8 mouse cellular contexts compared by ENCODE assay signal in genomic region chr12:112955800-112956199, GRCm38 (mm10). TPM values are rescaled to one million over a fixed set of nuclear protein-coding genes. Genes with fewer than 3 reads are reported as not detected.
A peak's percentile ranks its signal among the peaks of the same experiment; 100 is the strongest.
DNase-seq lines count a peak whose midpoint lies in the region; ATAC-seq and TF ChIP-seq lines count a peak whose summit lies in the region.

No protein-coding gene starts in this region.

- peak; percentile 78 for DNase-seq in 3T3-L1 (ENCODE audit: low read depth, low spot score)
- DNase-seq in cerebellum, postnatal 4 days (ENCODE audit: low spot score in 2 of 2), result peak; percentile 58 to 86
- peak; percentile 84 for DNase-seq in gastrocnemius, postnatal 10 days
- DNase-seq in kidney, adult 2 months, result peak; percentile 83
- peak; percentile 61 for DNase-seq in midbrain, postnatal 0 days (ENCODE audit: low spot score)
- DNase-seq in splenic B cell, adult 2 months (ENCODE audit: low read depth, low spot score), result peak; percentile 79

- TF ChIP-seq CTCF in kidney, adult 2 months (conservative IDR thresholded peaks at IDR 0.05; ENCODE audit: insufficient read depth, insufficient read length, low read depth, low read length), result peak; percentile 91
- TF ChIP-seq CTCF in midbrain, postnatal 0 days (IDR thresholded peaks at IDR 0.05), result peak; percentile 87

- H3K4me3 ChIP-seq in kidney, adult 2 months (ENCODE audit: insufficient read depth, low read depth, low read length), result no peak overlapping the region
- no peak overlapping the region for H3K4me3 ChIP-seq in limb, embryonic 13.5 days
- H3K4me3 ChIP-seq in midbrain, postnatal 0 days (ENCODE audit: low read depth, low read length), result no peak overlapping the region

- no peaks in the 10 kb centered on the region for H3K36me3 ChIP-seq in kidney, adult 2 months (ENCODE audit: control insufficient read depth, insufficient read depth, low read length)
- peaks cover 27% of the 10 kb centered on the region for H3K36me3 ChIP-seq in limb, embryonic 13.5 days
- peaks cover 17% of the 10 kb centered on the region for H3K36me3 ChIP-seq in midbrain, postnatal 0 days (ENCODE audit: insufficient read depth, low read length)
- H3K36me3 ChIP-seq in splenic B cell, adult 2 months (ENCODE audit: control insufficient read depth, insufficient read depth, low read length, poor library complexity, severe bottlenecking), result no peaks in the 10 kb centered on the region; the same call in 1 of the 2 replicates

- no peak overlapping the region for H3K4me2 ChIP-seq in limb, embryonic 13.5 days (replicated peaks)
- no peak overlapping the region for H3K4me2 ChIP-seq in midbrain, postnatal 0 days (ENCODE audit: low read depth, low read length, poor library complexity, severe bottlenecking)

- no peak for TF ChIP-seq POLR2A in kidney, adult 2 months (IDR thresholded peaks at IDR 0.05; ENCODE audit: low read depth, low read length)

- H3K27me3 ChIP-seq in kidney, adult 2 months (replicated peaks; ENCODE audit: control insufficient read depth, insufficient read depth, low read length), result no peaks in the 10 kb centered on the region
- H3K27me3 ChIP-seq in limb, embryonic 13.5 days, result no peaks in the 10 kb centered on the region
- H3K27me3 ChIP-seq in midbrain, postnatal 0 days (ENCODE audit: insufficient read depth, low read length), result no peaks in the 10 kb centered on the region
- no peaks in the 10 kb centered on the region for H3K27me3 ChIP-seq in splenic B cell, adult 2 months (ENCODE audit: control insufficient read depth, insufficient read depth, low read length, poor library complexity, severe bottlenecking)

- no peak overlapping the region for H3K9ac ChIP-seq in limb, embryonic 13.5 days
- no peak overlapping the region for H3K9ac ChIP-seq in midbrain, postnatal 0 days (replicated peaks; ENCODE audit: low read length, poor library complexity, severe bottlenecking)

- no peak overlapping the region for H3K27ac ChIP-seq in kidney, adult 2 months (ENCODE audit: insufficient read depth, low read depth, low read length)
- H3K27ac ChIP-seq in limb, embryonic 13.5 days, result no peak overlapping the region
- no peak overlapping the region for H3K27ac ChIP-seq in midbrain, postnatal 0 days (ENCODE audit: low read depth, low read length)

- no peaks in the 10 kb centered on the region for H3K4me1 ChIP-seq in kidney, adult 2 months (ENCODE audit: control insufficient read depth, insufficient read depth, low read length)
- peaks cover 16% of the 10 kb centered on the region for H3K4me1 ChIP-seq in limb, embryonic 13.5 days
- peaks cover 6% of the 10 kb centered on the region for H3K4me1 ChIP-seq in midbrain, postnatal 0 days (ENCODE audit: insufficient read depth, low read length)

- 42% methylated on average over 4 of the region's 4 CpGs for WGBS in kidney, adult 2 months
- WGBS in limb, embryonic 13.5 days, result 26% methylated on average over 4 of the region's 4 CpGs
- WGBS in midbrain, postnatal 0 days, result 38% methylated on average over 4 of the region's 4 CpGs

- ATAC-seq in activated CD4-positive, CD25-positive, alpha-beta regulatory T cell, adult 4 months, result peak; percentile 50
- ATAC-seq in limb, embryonic 13.5 days (ENCODE audit: low FRiP score, low read depth), result peak; percentile 43; the same call in 1 of the 2 replicates
- ATAC-seq in midbrain, postnatal 0 days (ENCODE audit: low FRiP score), result peak; percentile 21; the same call in 1 of the 2 replicates

- no peaks in the 10 kb centered on the region for H3K9me3 ChIP-seq in limb, embryonic 13.5 days
- H3K9me3 ChIP-seq in midbrain, postnatal 0 days (ENCODE audit: low read length), result no peaks in the 10 kb centered on the region

RNA-seq across cellular contexts. Expression of gene Nudt14, which starts 13.9 kb away (rescaled TPM):
- 10 to 100 TPM; 39.0 to 46.2 TPM for polyA plus RNA-seq in activated CD4-positive, CD25-positive, alpha-beta regulatory T cell, adult 4 months (2017; shearing (Covaris generic))
- total RNA-seq in gastrocnemius, postnatal 10 days (2021), result 10 to 100 TPM; 17.3 to 17.5 TPM
- polyA plus RNA-seq in kidney, adult 2 months (2012; rRNA removed), result 66.1 and 73.0 TPM in 2 replicates
- 83.8 and 88.9 TPM in 2 replicates for polyA plus RNA-seq in limb, embryonic 13.5 days (2015; fragmentation: Nextera tagmentation; extraction: Ambion mirVana)
- total RNA-seq in midbrain, postnatal 0 days (2014; rRNA removed), result 23.6 and 25.8 TPM in 2 replicates
- 41.8 and 48.0 TPM in 2 replicates for polyA plus RNA-seq in midbrain, postnatal 0 days (2015; fragmentation: Nextera tagmentation; extraction: Ambion mirVana)

RNA-seq across cellular contexts. Expression of gene Btbd6, which starts 20.5 kb away (rescaled TPM):
- polyA plus RNA-seq in activated CD4-positive, CD25-positive, alpha-beta regulatory T cell, adult 4 months (2017; shearing (Covaris generic)), result 1 to 10 TPM; 8.3 to 8.9 TPM
- total RNA-seq in gastrocnemius, postnatal 10 days (2021), result 10 to 100 TPM; 10.4 to 12.7 TPM
- 31.8 and 45.2 TPM in 2 replicates for polyA plus RNA-seq in kidney, adult 2 months (2012; rRNA removed)
- polyA plus RNA-seq in limb, embryonic 13.5 days (2015; fragmentation: Nextera tagmentation; extraction: Ambion mirVana), result 26.7 and 27.5 TPM in 2 replicates
- 79.0 and 81.6 TPM in 2 replicates for total RNA-seq in midbrain, postnatal 0 days (2014; rRNA removed)
- 58.4 and 61.9 TPM in 2 replicates for polyA plus RNA-seq in midbrain, postnatal 0 days (2015; fragmentation: Nextera tagmentation; extraction: Ambion mirVana)

RNA-seq across cellular contexts. Expression of gene Jag2, which starts 26.2 kb away (rescaled TPM):
- under 1 TPM in 1 of 2 experiments, not detected in 1; 0.74 TPM for polyA plus RNA-seq in activated CD4-positive, CD25-positive, alpha-beta regulatory T cell, adult 4 months (2017; shearing (Covaris generic))
- 10 to 100 TPM; 29.4 to 40.0 TPM for total RNA-seq in gastrocnemius, postnatal 10 days (2021)
- 10.1 and 10.6 TPM in 2 replicates for polyA plus RNA-seq in kidney, adult 2 months (2012; rRNA removed)
- polyA plus RNA-seq in limb, embryonic 13.5 days (2015; fragmentation: Nextera tagmentation; extraction: Ambion mirVana), result 5.9 and 7.8 TPM in 2 replicates
- 88.4 and 94.6 TPM in 2 replicates for total RNA-seq in midbrain, postnatal 0 days (2014; rRNA removed)
- 9.4 and 12.1 TPM in 2 replicates for polyA plus RNA-seq in midbrain, postnatal 0 days (2015; fragmentation: Nextera tagmentation; extraction: Ambion mirVana)

RNA-seq across cellular contexts. Expression of gene Brf1, which starts 44.7 kb away (rescaled TPM):
- 10 to 100 TPM; 24.7 to 25.0 TPM for polyA plus RNA-seq in activated CD4-positive, CD25-positive, alpha-beta regulatory T cell, adult 4 months (2017; shearing (Covaris generic))
- total RNA-seq in gastrocnemius, postnatal 10 days (2021), result 10 to 100 TPM; 28.2 to 37.9 TPM
- polyA plus RNA-seq in kidney, adult 2 months (2012; rRNA removed), result 44.8 and 53.0 TPM in 2 replicates
- 71.4 and 74.0 TPM in 2 replicates for polyA plus RNA-seq in limb, embryonic 13.5 days (2015; fragmentation: Nextera tagmentation; extraction: Ambion mirVana)
- total RNA-seq in midbrain, postnatal 0 days (2014; rRNA removed), result 42.1 and 51.3 TPM in 2 replicates
- polyA plus RNA-seq in midbrain, postnatal 0 days (2015; fragmentation: Nextera tagmentation; extraction: Ambion mirVana), result 34.9 and 39.0 TPM in 2 replicates

RNA-seq across cellular contexts. Expression of gene Pacs2, which starts 58.5 kb away (rescaled TPM):
- 1 to 10 TPM; 5.4 to 6.6 TPM for polyA plus RNA-seq in activated CD4-positive, CD25-positive, alpha-beta regulatory T cell, adult 4 months (2017; shearing (Covaris generic))
- 10 to 100 TPM; 51.8 to 54.4 TPM for total RNA-seq in gastrocnemius, postnatal 10 days (2021)
- polyA plus RNA-seq in kidney, adult 2 months (2012; rRNA removed), result 42.4 and 47.8 TPM in 2 replicates
- 14.2 and 16.7 TPM in 2 replicates for polyA plus RNA-seq in limb, embryonic 13.5 days (2015; fragmentation: Nextera tagmentation; extraction: Ambion mirVana)
- total RNA-seq in midbrain, postnatal 0 days (2014; rRNA removed), result 133 and 162 TPM in 2 replicates
- 22.4 and 25.8 TPM in 2 replicates for polyA plus RNA-seq in midbrain, postnatal 0 days (2015; fragmentation: Nextera tagmentation; extraction: Ambion mirVana)
